Mouse (Mus musculus) lung, embryonic 15.5 days (tissue): ENCODE measurements at regions not wholly inside any gene's neighbourhood (a gene's known extent, or its start where the extent isn't known, plus 50 kb on each side); places are given as distances from the start of the nearest gene placed in this dataset.
A peak's percentile ranks its signal among the peaks of the same experiment; 100 is the strongest.
"Not testable (repeated sequence)": the region's sequence is repeated elsewhere in the genome, so short reads cannot be mapped to it uniquely, and the experiment has no call there.

ENCODE experiments used
- ATAC-seq: fragments of 200-750 bp; cut with Nextera tagmentation; 2 replicates; pipeline ENCODE4 v1.8.0; 2017; ENCODE audit warnings: moderate number of reproducible peaks, borderline replicate concordance; ENCODE audit not compliant: low FRiP score, low TSS enrichment; ENCODE audit errors: extremely low read depth
- H3K27ac ChIP-seq: fragments of 300-500 bp; sonication (generic); 2 replicates; pipeline ENCODE4 v1.5.1; 2015; ENCODE audit warnings: moderate library complexity, mild to moderate bottlenecking, inconsistent platforms
- H3K27me3 ChIP-seq: fragments of 300-500 bp; sonication (generic); 2 replicates; pipeline ENCODE4 v1.6.1; 2015; ENCODE audit warnings: inconsistent platforms
- H3K36me3 ChIP-seq: fragments of 300-500 bp; sonication (generic); 2 replicates; pipeline ENCODE4 v1.6.1; 2015; ENCODE audit warnings: inconsistent platforms
- H3K4me1 ChIP-seq: fragments of 300-500 bp; sonication (generic); 2 replicates; pipeline ENCODE4 v1.6.1; 2015; ENCODE audit warnings: inconsistent platforms
- H3K4me2 ChIP-seq: fragments of 300-500 bp; sonication (generic); 2 replicates; pipeline ENCODE4 v1.6.1; 2015; ENCODE audit warnings: inconsistent platforms, mild to moderate bottlenecking, moderate library complexity
- H3K4me3 ChIP-seq: fragments of 300-500 bp; sonication (generic); 2 replicates; pipeline ENCODE4 v1.5.1; 2015; ENCODE audit warnings: mild to moderate bottlenecking, inconsistent platforms
- H3K9ac ChIP-seq: fragments of 300-500 bp; sonication (generic); 2 replicates; pipeline ENCODE4 v1.6.1; 2015; ENCODE audit warnings: inconsistent platforms
- H3K9me3 ChIP-seq: fragments of 300-500 bp; sonication (generic); 2 replicates; pipeline ENCODE4 v1.6.1; 2016; ENCODE audit warnings: inconsistent platforms
- WGBS: fragments of 180-500 bp; shearing (Covaris S2); methylation state at CpG from one replicate; pipeline ENCODE4 v1.1.7; 2015; 5-methylcytosine and 5-hydroxymethylcytosine counted together

DNA sequence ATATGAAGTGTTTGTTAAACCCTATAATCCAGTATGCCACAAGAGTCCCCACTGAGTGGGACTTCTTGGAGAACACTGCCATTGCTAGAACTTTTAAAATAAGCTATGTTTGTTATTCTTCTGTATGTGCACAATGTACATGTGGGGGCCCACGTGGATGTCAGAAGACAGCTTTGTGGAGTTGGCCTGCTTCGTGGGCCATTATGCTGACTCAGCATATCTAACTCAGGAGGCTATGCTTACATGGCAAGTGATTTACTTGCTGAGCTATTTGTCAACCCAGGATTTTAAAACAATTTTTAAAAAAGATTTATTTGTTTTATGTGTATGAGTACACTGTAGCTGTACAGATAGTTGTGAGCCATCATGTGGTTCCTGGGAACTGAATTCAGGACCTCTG, 207.6 kb upstream of the Steap1 start:
- 54% methylated on average over 2 of the region's 2 CpGs for WGBS
- Histone ChIP-seq H3K9me3 (no peaks in the 10 kb centered on the region), H3K4me3 (no peak overlapping the region), H3K4me1 (no peaks in the 10 kb centered on the region), H3K36me3 (no peaks in the 10 kb centered on the region), H3K4me2 (no peak overlapping the region), H3K27ac (no peak overlapping the region), H3K27me3 (no peaks in the 10 kb centered on the region), H3K9ac (no peak overlapping the region)
- no peak for ATAC-seq

DNA sequence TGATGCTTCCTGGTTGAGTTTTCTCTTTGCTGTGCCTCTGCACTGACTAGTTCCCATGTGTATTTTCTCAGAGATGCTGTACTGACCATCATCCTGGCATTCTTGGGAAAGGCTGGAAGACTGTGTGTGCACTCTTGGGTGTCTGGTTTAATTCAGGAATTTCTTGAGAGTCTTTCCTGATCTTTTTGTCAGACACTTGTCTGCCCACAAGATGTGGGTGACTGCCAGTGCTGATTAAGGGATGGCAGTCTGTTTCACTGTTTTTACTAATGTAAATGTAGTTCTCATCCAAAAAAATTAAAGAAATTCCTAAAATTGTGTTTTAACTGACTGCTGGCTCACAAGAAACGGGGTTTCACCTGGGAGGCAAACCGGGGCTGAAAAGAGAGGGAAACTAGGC, 206.7 kb upstream of the Steap1 start:
- Histone ChIP-seq H3K9ac (no peak overlapping the region), H3K4me2 (no peak overlapping the region), H3K27me3 (no peaks in the 10 kb centered on the region), H3K27ac (no peak overlapping the region), H3K4me3 (no peak overlapping the region), H3K36me3 (no peaks in the 10 kb centered on the region), H3K9me3 (no peaks in the 10 kb centered on the region), H3K4me1 (no peaks in the 10 kb centered on the region)
- ATAC-seq: no peak
- 60% methylated on average over 2 of the region's 2 CpGs for whole genome bisulfite sequencing

DNA sequence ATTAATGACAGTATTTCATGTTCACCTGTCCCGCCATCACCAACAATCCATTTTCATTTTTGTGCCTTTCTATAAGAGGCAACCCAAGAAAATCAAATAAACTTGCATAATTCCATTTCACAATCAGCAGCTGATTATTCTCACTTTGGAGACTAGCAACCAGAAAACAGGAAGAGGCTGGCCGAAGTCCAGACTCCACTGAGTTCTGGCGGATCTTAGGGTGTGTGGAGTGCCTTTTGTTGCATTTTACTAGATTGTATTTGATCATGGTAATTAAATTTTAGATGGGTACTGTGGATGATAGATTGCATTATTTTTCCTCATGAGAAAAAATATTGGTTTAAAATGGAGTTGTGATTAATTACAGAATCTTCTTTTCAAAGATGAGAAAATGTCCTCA, 176.7 kb upstream of the Steap1 start:
- WGBS: 70% methylated on average over 3 of the region's 3 CpGs
- no peak overlapping the region for H3K27ac ChIP-seq
- no peak overlapping the region for H3K9ac ChIP-seq
- no peaks in the 10 kb centered on the region for H3K27me3 ChIP-seq
- ATAC-seq: no peak
- no peak overlapping the region for H3K4me2 ChIP-seq
- H3K36me3 ChIP-seq: no peaks in the 10 kb centered on the region
- H3K4me3 ChIP-seq: no peak overlapping the region
- H3K9me3 ChIP-seq: no peaks in the 10 kb centered on the region
- no peaks in the 10 kb centered on the region for H3K4me1 ChIP-seq

DNA sequence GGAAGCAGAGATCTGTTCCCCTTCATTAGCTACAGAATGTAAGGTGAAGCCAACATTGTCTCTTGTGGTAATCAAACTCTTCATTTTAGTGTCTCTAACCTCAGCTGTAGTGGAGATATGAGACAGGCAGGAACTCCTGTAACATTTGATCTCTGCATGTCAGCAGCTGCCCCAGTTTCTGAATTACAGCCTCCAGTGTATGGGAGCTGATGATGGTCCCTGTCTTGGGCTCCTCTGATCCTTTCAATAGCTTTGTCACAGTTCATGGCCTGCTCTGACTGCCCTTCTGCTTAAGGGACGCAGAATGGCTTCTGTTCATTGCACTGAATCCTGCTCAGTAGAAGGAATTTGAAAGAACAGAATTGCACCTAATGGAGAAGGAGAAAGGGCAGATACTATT, 167.3 kb upstream of the Steap1 start:
- Histone ChIP-seq H3K27ac (no peak overlapping the region), H3K4me2 (no peak overlapping the region), H3K27me3 (no peaks in the 10 kb centered on the region), H3K9me3 (no peaks in the 10 kb centered on the region), H3K36me3 (no peaks in the 10 kb centered on the region), H3K9ac (no peak overlapping the region), H3K4me1 (no peaks in the 10 kb centered on the region), H3K4me3 (no peak overlapping the region)
- ATAC-seq: no peak
- WGBS: 69% methylated on average over 1 of the region's 1 CpGs

DNA sequence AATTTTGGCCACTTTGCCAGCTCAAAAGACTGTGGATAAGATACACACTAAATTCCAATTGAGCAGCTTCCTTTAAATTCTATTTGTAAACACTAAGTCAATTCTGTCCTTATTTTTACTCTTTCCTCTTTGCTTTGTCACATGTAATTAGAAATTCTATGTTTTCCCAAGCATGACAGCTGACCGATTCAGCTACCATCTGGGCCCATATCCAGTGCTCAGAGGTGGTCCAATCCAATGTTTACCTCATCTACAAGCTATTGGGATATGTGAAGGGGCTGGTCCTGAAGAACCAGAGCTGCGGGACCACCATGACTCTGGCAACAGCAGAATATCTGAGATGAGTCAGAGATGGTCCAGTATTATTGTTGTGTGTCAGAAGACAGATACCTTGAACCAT, 140.2 kb upstream of the Steap1 start:
- no peak overlapping the region for H3K27ac ChIP-seq
- no peak overlapping the region for H3K4me3 ChIP-seq
- WGBS: 56% methylated on average over 2 of the region's 2 CpGs
- no peak overlapping the region for H3K9ac ChIP-seq
- no peaks in the 10 kb centered on the region for H3K4me1 ChIP-seq
- H3K4me2 ChIP-seq: no peak overlapping the region
- no peak for ATAC-seq
- no peaks in the 10 kb centered on the region for H3K36me3 ChIP-seq
- no peaks in the 10 kb centered on the region for H3K27me3 ChIP-seq
- no peaks in the 10 kb centered on the region for H3K9me3 ChIP-seq

DNA sequence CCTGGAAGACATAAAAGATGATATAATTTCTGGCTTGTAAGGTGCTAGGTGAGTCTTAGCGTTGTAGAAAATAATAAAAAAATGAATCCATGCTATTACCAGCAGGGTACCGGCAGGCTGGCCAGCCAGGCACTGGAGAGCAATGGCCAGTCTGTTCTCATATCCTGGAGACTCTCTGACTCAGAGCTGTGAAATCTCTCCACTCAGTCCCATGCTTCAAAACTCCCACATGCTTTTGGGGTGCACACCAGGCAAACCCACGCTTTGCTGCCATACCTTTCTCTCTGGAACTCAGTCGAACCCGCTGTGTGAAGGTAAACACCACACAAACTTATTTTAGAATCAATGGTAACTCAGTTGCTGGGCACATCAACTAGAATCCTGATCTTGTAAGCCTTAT, 124.3 kb upstream of the Steap1 start:
- ATAC-seq: no peak
- H3K27me3 ChIP-seq: no peaks in the 10 kb centered on the region
- H3K9ac ChIP-seq: no peak overlapping the region
- no peaks in the 10 kb centered on the region for H3K9me3 ChIP-seq
- WGBS: 87% methylated on average over 5 of the region's 5 CpGs
- H3K4me2 ChIP-seq: no peak overlapping the region
- H3K27ac ChIP-seq: no peak overlapping the region
- H3K4me1 ChIP-seq: no peaks in the 10 kb centered on the region
- H3K36me3 ChIP-seq: no peaks in the 10 kb centered on the region
- no peak overlapping the region for H3K4me3 ChIP-seq

DNA sequence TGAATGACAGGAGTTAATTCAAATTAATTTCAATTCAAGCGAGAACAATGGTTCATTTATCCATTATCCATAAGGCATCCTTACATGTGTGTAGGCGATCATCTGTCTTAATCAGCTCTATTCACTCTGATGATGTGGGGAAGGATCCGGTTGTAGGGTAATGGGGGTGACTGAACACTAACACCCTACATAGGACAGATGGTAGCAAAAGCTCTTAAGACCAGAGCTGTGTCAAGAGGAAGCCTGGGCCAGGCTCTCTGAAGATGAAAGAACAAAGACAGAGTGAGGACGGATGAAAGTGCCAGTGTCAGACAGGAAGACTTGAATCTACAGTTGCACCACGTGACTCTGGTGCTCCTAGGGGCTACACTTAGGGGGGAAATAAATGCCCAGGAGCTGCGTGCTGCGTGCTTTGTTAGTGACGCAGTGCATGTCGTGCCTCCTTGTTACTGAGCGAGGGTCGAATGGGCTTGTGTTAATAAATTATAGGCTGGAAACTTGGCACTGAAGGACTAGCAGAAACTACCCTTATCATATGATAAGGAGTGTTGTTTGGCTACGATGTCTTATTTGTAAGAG, 107.1 kb upstream of the Steap1 start:
- Histone ChIP-seq H3K4me2 (no peak overlapping the region), H3K4me1 (no peaks in the 10 kb centered on the region), H3K9me3 (no peaks in the 10 kb centered on the region), H3K27ac (no peak overlapping the region), H3K9ac (no peak overlapping the region), H3K36me3 (no peaks in the 10 kb centered on the region), H3K27me3 (no peaks in the 10 kb centered on the region), H3K4me3 (no peak overlapping the region)
- 66% methylated on average over 12 of the region's 12 CpGs for WGBS
- ATAC-seq: no peak

DNA sequence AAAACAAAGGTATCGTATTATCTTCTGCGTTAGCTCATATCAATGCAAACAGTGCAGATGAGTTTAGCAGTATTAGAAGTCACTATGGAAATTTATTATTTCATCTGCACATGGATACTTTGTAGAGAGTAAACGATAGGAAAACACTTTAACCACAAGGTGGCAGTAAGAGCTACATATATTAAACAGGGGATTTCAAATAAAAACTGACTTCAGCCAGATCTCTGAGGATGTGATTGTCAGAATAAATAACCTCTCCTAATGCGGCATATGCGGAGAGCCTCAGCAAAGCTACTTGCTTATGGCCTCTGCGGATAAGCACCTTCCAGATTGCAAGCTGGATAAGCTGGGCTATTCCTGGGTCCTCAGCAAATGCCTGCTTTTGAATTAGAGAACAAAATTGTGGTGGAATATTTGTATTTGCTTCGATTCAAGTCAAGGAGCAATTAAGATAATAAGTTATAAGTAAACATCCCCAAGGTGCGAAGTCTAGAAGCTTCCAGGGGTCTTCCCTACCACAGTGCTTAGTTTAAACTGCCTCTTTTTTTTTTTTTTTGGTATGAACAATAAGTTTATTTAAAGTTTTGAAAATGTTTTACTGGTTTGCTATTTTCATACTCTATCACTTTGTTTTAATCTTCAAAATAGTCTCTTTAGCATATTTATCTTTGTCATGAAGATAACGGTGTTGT, 96.8 kb upstream of the Steap1 start:
- 0 out of 2 replicates have a peak, but pooled peaks have one; percentile 11 for ATAC-seq
- Histone ChIP-seq H3K9ac (no peak overlapping the region), H3K4me2 (no peak overlapping the region), H3K9me3 (no peaks in the 10 kb centered on the region), H3K27me3 (no peaks in the 10 kb centered on the region), H3K4me1 (no peaks in the 10 kb centered on the region), H3K4me3 (no peak overlapping the region), H3K36me3 (no peaks in the 10 kb centered on the region), H3K27ac (no peak overlapping the region)
- 33% methylated on average over 9 of the region's 9 CpGs for WGBS

DNA sequence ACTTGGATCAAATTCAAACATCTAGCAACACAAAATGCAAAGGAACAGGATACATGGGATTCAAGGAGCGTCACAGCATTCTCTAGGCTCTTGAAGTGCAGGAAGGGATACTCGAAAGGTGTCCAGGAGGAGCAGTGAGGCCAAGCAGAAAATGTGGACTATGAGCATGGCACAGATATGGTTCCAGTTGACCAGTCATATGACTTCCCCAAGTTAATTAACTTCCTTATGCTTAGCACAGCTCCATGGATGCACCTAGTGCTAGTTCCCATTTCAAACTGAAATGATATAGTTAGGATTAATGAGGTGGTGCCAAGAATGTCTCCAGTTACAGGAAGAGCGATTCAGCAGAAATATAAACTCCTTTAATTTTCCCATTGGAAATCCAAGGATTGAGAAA, 95.2 kb upstream of the Steap1 start:
- 68% methylated on average over 3 of the region's 3 CpGs for WGBS
- Histone ChIP-seq H3K4me1 (no peaks in the 10 kb centered on the region), H3K36me3 (no peaks in the 10 kb centered on the region), H3K27me3 (no peaks in the 10 kb centered on the region), H3K4me3 (no peak overlapping the region), H3K27ac (no peak overlapping the region), H3K9me3 (no peaks in the 10 kb centered on the region), H3K4me2 (no peak overlapping the region), H3K9ac (no peak overlapping the region)
- ATAC-seq: no peak

DNA sequence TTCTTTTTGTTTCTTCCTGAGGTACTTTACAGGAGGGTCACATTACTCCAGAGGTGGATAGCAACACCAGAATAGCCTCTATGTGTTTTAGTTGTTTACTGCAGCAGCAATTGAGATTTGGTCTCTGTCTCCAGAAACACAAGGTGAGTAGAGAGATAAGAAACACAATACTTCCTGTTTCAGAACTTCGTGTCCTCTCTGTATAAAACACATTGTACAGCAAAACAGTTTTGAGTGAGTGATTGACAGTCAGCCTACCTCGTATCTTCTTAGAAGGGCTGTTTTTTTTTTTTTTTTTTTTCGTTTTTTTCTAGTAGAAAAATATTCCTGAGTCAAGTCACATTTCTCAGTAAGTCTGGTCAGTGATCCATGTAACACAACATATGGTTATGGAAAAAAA, 89.6 kb upstream of the Steap1 start:
- H3K4me2 ChIP-seq: no peak overlapping the region
- H3K9me3 ChIP-seq: no peaks in the 10 kb centered on the region
- no peak overlapping the region for H3K4me3 ChIP-seq
- no peaks in the 10 kb centered on the region for H3K36me3 ChIP-seq
- H3K27me3 ChIP-seq: no peaks in the 10 kb centered on the region
- ATAC-seq: no peak
- no peak overlapping the region for H3K9ac ChIP-seq
- H3K4me1 ChIP-seq: no peaks in the 10 kb centered on the region
- no peak overlapping the region for H3K27ac ChIP-seq
- 41% methylated on average over 3 of the region's 3 CpGs for WGBS

DNA sequence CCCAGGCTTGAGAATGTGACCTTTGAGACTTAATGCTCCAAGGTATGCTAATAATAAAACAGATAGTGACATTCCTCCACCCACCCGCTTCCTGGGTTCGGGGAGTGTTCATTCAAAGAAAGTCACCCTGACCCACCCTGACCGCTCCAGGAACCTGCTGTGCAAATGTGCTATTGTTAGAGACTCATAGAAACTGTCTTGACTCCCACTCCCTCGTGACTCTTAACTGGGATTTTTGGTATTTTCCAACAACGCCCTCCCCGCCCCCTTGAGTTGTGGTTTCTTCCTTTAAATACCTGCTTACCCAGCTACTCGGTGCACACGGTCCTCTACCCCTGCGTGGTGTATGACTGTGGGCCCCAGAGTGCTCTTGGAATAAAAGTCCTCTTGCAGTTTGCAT, 73.5 kb upstream of the Steap1 start:
- not testable (repeated sequence) for H3K4me1 ChIP-seq, ATAC-seq, H3K36me3 ChIP-seq, H3K4me3 ChIP-seq, H3K9me3 ChIP-seq, H3K4me2 ChIP-seq, H3K27me3 ChIP-seq, H3K27ac ChIP-seq, H3K9ac ChIP-seq
- 84% methylated on average over 9 of the region's 9 CpGs for WGBS
